Mouse (Mus musculus) thymus, postnatal 25 days (tissue): ENCODE measurements around the gene Stpg2.
"Not testable (repeated sequence)": the region's sequence is repeated elsewhere in the genome, so short reads cannot be mapped to it uniquely, and the experiment has no call there.

ENCODE experiments used
- DNase-seq: peaks from one replicate; pipeline ENCODE4 v3.0.0; 2022

Gene Stpg2

DNA sequence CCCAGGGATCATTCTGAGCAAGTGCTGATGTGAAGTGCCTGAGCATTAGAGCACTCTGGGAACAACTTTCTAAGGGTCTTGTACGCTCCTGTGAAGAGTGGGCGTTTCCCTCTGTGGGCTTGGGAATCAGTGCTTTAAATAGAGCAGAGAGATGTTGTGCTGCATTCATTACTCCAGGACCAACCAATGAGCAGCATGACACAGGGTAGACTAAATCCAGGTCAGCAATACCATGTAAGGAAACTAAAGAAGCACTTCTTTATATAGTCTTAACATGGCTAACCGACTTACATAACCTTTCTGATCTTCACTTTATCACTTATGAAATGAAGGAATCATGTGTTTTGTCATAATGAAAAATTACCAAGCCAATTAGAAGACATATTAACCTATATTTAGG lies 290.4 kb downstream of the Stpg2 start:
- no peak for DNase-seq

DNA sequence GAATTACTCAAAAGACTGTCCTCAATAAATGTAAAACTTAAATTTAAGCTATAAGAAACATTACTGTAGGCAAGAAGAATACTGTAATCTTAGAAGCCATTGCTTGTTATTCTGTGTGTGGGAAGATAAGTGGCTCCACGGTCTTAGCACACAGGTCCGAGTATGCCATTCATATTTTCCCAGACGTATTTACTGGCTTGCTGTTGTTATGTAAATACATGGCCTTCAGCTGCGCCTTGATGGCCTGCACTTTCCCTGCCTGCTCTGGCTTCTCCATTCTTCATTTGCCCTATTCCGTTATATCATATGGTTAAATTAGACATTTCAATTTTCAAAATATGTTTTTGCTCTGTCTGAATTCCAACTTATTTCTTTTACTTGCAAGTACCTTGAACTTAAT lies 296.7 kb downstream of the Stpg2 start:
- DNase-seq: no peak

GRCm38 (mm10) chr3:139509275-139509985 lies 303.9 kb downstream of the Stpg2 start:
- DNase-seq: no peak

DNA sequence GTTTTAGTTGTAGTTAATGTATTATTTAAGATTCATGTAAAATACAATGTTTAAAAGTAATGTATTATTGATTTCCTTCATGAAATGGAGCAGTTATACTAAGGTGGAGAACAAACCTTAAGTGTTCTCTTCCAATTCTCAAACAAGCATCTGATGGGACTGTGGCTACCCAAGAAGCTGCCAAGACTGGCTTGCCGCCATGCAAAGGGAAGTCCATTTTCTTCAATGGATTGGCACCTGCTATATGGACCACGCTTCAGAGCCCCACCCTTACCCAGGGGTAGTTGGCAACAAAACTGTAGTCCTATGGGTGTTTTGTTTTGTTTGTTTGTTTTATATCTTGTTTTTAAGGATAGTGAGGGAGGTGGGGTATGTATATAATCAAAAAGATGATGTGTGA lies 373.0 kb downstream of the Stpg2 start:
- no peak for DNase-seq

DNA sequence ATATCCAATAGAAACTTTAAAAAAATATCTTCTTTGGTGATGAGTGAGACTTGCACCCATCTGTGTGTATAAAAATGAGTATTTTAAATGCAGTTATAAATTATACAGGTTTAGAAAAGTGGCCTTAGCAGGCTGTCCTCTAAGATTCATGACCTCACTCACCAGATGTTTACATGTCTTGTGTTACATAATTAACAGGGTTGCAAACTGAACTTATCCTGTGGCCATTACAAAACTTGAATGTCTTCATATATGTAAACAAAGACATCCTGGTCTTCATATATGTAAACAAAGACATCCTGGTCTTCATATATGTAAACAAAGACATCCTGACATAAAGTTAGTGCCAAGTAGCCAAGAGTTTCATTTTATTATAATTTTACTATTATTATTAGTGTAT lies 375.8 kb downstream of the Stpg2 start:
- no peak for DNase-seq

DNA sequence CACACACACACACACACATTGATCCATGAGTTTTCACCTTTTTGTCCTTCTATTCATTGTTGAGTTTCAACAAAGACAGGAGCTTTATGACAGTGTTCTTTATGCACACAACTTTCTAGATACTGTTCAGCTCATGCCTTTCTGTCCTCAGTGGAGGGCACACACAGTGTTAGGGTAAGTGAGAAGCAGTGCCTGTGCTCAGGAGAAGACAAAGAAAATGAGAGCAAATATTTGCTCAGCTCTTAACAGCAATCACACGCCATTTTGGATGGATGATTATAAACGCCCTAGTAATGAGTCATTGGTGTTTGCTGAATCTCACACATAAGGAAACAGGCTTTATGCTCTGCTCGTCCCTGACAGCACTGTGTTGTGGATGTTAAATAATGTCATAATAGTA lies 394.0 kb downstream of the Stpg2 start:
- no peak for DNase-seq

- DNase-seq: not testable (repeated sequence)
Observed at GRCm38 (mm10) chr3:139608267-139608666, 402.8 kb downstream of the Stpg2 start.

DNA sequence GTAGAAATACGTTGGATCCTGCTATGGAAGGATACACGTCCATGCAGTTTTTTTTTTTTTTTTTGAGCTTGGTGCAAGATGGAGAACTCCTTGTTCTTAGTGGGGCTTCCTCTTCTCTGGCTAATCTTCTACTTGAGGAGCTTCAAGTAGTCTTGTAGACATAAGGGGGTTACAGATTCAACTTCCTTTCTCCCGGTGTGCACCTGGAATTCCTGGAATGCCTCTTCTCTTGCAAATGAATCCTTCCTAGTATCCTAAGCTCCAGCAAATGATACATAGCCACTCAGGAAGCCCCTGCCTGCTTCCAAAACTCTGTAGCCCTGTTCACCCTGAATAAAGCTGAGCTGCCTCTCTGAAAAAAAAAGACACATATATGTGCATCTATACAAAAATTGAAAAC lies 409.1 kb downstream of the Stpg2 start:
- DNase-seq: no peak

- DNase-seq: no peak
Observed at GRCm38 (mm10) chr3:139615791-139616190, 410.3 kb downstream of the Stpg2 start.

DNA sequence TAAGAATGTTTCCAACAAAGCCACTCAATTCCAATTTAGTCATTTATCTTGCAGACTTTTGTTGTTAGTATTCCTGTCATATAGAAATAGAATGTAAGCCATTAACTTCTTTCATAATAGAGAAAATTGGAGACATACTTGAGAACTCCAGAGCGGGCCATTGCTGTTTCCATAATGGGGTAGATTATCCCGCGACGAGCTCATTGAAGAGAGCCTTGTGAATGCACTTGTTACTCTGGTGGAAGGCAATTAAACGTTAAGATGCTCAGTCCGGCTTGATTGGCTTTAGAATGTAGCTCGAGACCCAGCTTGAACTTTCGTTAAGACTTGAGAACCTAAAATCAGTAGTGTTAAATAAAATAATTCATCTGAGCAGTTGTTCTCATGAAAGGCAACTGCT lies 432.4 kb downstream of the Stpg2 start:
- DNase-seq: no peak

DNA sequence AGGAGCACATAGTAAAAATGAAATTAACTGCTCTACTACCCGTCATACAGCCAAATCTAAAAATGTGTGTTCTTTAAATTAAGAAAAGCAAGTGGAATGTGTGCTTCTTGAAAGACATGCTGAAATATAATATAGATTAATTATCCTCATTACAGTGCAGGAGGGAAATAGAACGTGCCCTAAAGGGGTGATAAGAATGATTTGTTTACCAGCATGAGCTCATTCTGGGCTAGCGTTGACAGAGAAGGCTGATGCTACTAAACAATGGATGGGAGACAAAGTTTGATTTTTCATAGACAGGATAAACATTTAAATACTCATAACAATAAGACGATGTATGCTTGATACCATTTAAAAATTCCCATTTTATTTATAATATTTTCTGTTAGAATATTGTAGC lies 446.0 kb downstream of the Stpg2 start:
- DNase-seq: no peak

DNA sequence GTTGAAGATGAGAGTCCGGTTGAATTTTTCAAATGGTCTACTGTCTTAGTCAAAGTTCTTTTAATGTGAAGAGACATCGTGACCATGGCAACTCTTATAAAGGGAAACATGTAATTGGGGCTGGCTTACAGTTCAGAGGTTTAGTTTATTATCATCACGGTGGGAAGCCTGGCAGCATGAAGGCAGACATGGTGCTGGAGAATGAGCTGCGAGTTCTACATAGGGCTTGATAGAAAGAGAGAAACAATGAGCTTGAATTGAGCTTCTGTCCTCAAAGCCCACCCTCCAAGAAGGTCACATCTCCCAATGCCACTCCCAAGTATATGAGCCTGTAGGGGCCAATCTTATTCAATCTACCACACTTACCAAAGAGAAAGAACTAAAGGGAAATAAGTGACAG lies 453.9 kb downstream of the Stpg2 start:
- DNase-seq: no peak

DNA sequence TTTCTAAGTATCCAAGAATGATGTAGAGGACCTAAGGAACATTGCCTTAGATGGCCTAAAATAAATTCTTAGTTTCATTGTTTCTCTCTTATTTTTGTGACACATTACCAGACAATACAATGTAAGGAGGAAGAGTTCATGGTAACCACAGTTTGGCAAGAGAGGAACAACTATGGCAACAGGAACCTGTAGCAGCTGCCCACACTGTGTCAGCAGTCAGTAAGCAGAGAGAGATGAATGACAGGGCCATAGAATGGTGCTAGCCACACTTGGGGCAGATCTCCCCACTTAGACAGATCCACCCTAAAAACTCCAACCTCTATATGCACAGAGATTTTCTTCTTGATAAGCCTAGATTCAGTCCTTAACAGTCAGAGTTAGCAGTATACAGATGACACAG lies 456.7 kb downstream of the Stpg2 start:
- DNase-seq: no peak

GRCm38 (mm10) chr3:139663712-139664245 lies 458.3 kb downstream of the Stpg2 start:
- no peak for DNase-seq

- no peak for DNase-seq
Observed at GRCm38 (mm10) chr3:139665047-139665446, 459.6 kb downstream of the Stpg2 start.

- no peak for DNase-seq
Observed at GRCm38 (mm10) chr3:139676192-139676591, 470.7 kb downstream of the Stpg2 start.

GRCm38 (mm10) chr3:139676723-139677122 lies 471.2 kb downstream of the Stpg2 start:
- no peak for DNase-seq

DNA sequence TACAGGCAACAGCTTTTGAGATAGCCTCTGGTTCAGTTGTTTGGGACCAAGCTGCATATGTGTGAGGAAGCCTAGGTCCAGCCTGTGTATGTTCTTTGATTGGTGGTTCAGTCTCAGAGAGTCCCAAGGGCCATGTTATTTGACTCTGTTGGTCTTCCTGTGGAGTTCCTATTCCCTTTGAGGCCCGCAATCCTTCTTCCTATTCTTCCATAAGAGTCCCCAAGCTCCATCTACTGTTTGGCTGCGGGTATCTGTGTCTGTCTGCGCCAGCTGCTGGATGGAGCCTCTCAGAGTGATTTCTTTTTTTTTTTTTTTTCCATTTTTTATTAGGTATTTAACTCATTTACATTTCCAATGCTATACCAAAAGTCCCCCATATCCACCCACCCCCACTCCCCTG lies 498.7 kb downstream of the Stpg2 start:
- DNase-seq: not testable (repeated sequence)

DNA sequence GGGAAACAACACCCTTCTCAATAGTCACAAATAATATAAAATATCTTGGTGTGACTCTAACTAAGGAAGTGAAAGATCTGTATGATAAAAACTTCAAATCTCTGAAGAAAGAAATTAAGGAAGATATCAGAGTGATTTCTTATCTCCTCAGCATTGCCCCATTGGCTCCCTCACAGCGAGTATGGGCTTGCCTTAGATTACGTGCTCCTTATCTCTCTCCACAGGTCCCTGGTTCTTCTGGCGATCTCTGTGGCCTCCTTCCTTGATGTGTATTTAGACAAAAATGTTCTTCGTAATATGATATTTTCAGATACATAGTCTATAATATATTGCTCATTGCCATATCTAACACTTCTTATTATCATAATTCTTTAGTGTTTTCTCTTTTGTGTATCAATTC lies 501.9 kb downstream of the Stpg2 start:
- DNase-seq: not testable (repeated sequence)

- no peak for DNase-seq
Observed at GRCm38 (mm10) chr3:139709794-139710193, 504.3 kb downstream of the Stpg2 start.

DNA sequence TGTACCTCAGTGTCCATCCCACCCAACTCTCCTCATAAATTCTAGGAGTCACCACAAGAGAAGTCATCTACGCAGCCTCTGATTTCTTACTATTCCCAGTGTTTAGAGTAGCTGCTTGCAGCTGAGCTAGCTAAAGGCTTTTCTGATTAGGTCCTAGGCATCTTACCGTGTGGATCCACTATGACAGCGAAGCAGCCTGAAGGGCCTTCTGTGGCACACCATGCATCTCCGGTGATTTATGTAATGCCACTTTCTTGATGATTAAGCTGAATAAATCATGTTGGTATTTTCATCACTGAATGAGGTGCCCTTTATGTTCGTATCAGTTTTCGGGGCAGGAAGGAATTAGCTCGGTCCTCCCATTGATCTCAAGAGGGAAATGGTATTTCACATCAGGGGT lies 523.3 kb downstream of the Stpg2 start:
- DNase-seq: no peak

- DNase-seq: no peak
Observed at GRCm38 (mm10) chr3:139729248-139729647, 523.8 kb downstream of the Stpg2 start.

DNA sequence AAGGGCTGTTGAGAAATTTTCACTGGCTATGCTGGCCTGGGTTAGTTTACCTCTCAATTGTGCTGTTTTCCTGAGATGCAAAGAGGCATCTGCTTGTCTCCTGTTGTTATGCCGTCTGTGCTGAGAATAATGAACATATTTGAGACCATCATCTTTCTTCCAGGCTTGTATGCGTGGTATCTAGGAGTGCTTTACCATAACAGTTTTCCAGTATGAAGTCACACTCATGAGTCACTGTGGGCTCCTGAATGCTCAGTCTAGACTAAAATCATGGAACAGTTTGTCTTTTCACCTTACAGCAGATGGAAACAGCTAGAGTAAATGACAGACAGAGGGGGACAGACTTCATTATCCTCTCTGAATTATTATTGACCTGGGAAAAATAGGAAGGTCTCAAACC lies 527.7 kb downstream of the Stpg2 start:
- DNase-seq: no peak

- DNase-seq: no peak
Observed at GRCm38 (mm10) chr3:139739388-139739787, 533.9 kb downstream of the Stpg2 start.
